Mouse (Mus musculus) brain, embryonic 14.5 days (tissue): ENCODE measurements around the gene Mpz. TPM values are rescaled to one million over a fixed set of nuclear protein-coding genes. Genes with fewer than 3 reads are reported as not detected.

Experiments used
- DNase-seq: peaks from one replicate; pipeline ENCODE4 v3.0.0-alpha.2; 2011; ENCODE audit warnings: low read depth
- CTCF ChIP-seq: fragments of 200-500 bp; IDR thresholded peaks from 2 replicates; pipeline ENCODE4 v1.5.1; 2012; ENCODE audit warnings: inconsistent platforms, mild to moderate bottlenecking, moderate library complexity, borderline replicate concordance; ENCODE audit not compliant: insufficient read depth, insufficient read length; ENCODE audit errors: extremely low read depth
- POLR2A ChIP-seq: fragments of 200-500 bp; IDR thresholded peaks from 2 replicates; pipeline ENCODE4 v1.6.1; 2012; ENCODE audit warnings: mild to moderate bottlenecking, inconsistent platforms, borderline replicate concordance; ENCODE audit not compliant: poor library complexity, insufficient read depth, insufficient read length, severe bottlenecking; ENCODE audit errors: extremely low read depth
- polyA plus RNA-seq: library from polyadenylated mRNA; depleted of rRNA; stranded (reverse); fragments of >200 nt; gene quantifications from 2 replicates; pipeline ENCODE4 v1.2.3, GENCODE M21; 2012; rRNA removed

Gene Mpz
- 1.1 and 5.1 TPM in 2 replicates for polyA plus RNA-seq

DNA sequence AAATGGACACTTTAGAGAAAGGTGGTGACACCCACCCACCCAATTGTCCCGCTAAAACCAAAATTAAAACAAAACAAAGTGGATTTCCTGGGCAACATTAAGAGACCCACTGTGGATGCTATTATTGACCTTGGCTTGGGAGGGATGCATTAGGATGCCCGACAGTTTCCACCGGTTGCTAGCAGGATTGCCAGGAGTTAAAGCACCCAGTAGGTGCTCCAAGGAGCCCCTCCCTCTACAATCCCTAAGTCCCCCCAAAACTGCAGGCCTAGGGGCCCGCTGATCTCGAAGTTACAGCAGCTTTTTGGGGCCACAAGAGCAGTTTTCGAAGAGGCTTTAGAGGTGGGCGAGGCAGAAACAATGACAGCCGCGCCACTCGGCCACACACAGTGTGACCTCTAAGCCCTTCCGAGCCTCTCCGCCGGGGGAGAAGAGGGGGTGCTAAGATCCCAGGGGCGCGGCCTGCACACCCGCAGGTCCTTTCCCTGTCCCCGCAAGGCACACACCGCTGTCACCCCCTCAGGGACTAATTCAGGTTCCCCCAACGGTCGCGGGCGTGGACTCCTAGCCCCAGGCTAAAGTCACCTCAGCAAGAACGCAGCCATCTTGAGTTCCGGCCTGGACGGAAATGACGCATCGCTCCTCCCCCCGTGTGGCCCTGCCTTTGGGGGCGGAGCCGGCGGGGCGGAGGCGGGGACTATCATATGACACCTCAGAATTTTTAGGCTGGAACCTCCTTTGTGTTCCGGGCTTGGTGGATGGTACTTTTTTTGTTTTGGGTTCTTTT, at the start of gene Mpz, which contains the start of gene Sdhc:
Gene Mpz, plus strand, starts transcription at position 738 of the 787 bp plus-strand sequence.
Gene Sdhc, minus strand, starts transcription at position 630 of the 787 bp plus-strand sequence.
- peak; percentile 97 for DNase-seq
- TF ChIP-seq POLR2A = peak; percentile 71; the same call in 1 of the 2 replicates
- no peak for TF ChIP-seq CTCF

- TF ChIP-seq CTCF = no peak
- no peak for TF ChIP-seq POLR2A
- DNase-seq = no peak
Measured at GRCm38 (mm10) chr1:171101033-171101432, 49.5 kb upstream of the Mpz start.

- TF ChIP-seq CTCF (no peak), POLR2A (no peak)
- DNase-seq = peak; percentile 92
Measured at GRCm38 (mm10) chr1:171101733-171102546, 48.6 kb upstream of the Mpz start.

GRCm38 (mm10) chr1:171102547-171103177, 47.8 kb upstream of the Mpz start:
- TF ChIP-seq CTCF = no peak
- no peak for TF ChIP-seq POLR2A

GRCm38 (mm10) chr1:171103179-171103840, 47.2 kb upstream of the Mpz start:
- no peak for DNase-seq
- TF ChIP-seq POLR2A = no peak
- TF ChIP-seq CTCF = no peak

More at GRCm38 (mm10) chr1:171102547-171103177, 47.8 kb upstream of the Mpz start:
- DNase-seq = peak; percentile 91

GRCm38 (mm10) chr1:171105226-171105625, 45.3 kb upstream of the Mpz start:
- no peak for DNase-seq
- TF ChIP-seq CTCF = no peak
- no peak for TF ChIP-seq POLR2A

DNA sequence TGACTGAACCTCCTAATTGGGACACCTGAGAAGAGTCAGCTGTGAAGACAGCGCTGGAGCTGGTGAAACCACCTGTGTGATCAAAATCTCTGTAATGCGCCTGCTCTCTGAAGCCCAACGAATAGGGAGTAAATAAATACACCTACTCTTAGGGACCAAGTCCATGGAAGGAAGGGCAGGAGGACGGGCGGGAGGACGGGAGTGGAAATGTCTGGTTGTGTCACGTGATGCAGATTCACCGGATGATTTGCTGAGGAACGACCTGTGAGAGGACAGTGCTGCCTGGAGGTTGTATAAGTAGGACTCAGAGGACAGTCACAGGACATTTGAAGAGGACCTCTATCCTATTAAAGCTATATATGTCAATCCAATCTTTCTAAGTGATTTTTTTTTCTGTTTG, 40.9 kb upstream of the Mpz start:
- TF ChIP-seq POLR2A = no peak
- TF ChIP-seq CTCF = no peak

GRCm38 (mm10) chr1:171110659-171111019, 39.9 kb upstream of the Mpz start:
- no peak for DNase-seq
- TF ChIP-seq CTCF (no peak), POLR2A (no peak)

More for the DNA sequence above, 40.9 kb upstream of the Mpz start:
- no peak for DNase-seq

DNA sequence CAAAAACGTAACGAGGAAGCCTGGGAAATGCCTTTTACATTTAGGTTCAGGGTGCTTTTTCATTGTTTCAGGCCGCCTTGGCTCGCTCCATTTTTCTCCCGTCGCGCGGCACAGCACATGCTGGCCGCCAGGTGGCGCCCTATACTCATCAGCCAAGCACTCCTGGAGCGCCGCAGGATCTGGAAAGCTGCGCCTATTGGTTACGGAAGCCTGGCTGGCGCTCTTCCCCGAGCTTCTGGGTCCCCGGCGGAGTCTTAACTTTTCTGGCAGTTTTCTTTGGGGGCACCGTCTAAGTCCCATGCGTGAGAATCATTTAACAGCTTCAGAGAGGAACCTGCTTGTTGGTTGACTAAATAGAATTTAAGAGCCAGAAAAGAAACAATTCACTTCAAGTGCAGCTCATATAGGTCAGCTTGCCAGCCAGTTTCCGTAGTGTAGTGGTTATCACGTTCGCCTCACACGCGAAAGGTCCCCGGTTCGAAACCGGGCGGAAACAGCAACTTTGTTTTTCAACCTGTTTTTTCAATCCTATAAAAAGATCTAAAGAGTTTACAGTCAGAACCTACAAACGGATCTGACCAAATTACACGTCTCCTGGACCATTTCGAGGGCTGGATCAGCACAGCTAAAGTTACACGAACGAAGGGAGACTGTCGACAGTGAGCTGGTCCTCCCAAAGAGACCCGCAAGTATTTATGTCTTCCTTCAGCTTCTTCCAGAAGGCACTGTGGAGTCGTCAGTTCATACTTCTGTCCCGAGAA, 39.3 kb upstream of the Mpz start:
- TF ChIP-seq POLR2A = no peak
- TF ChIP-seq CTCF = peak; percentile 99
- DNase-seq = peak; percentile 98
